Mouse (Mus musculus) gastrocnemius, postnatal 14 days (tissue): ENCODE data around the gene Mtpn. TPM values are rescaled to one million over a fixed set of nuclear protein-coding genes. Genes with fewer than 3 reads are reported as not detected.

Source experiments
- DNase-seq: peaks from one replicate; pipeline ENCODE4 v3.0.0; 2021; ENCODE audit warnings: mixed read lengths
- intact Hi-C: fragments of 180-260 bp; cut with DNase I; formaldehyde crosslinking; loops from one replicate; pipeline ENCODE4 v1.15.1; 2025; ENCODE audit warnings: low total_unique reads
- long read RNA-seq, 2 experiments: library from polyadenylated mRNA; stranded (forward); transcript quantifications; one replicate each; pipeline ENCODE4 v2.0.0; 2021
- total RNA-seq, 2 experiments: library from RNA; stranded (reverse); gene quantifications; 2 replicates each; pipeline ENCODE4 v1.2.3; 2021

Mtpn gene
- 10 to 100 TPM; 30.0 to 37.1 TPM for total RNA-seq
- long read RNA-seq, experiment 1, transcript Mtpn-201 (4 exons, 3,960 nt): major isoform, 13 of 14 reads
- long read RNA-seq, experiment 1, partial matches to known transcripts: 0 of 14 reads
- long read RNA-seq, experiment 1, other reads (novel, unspliced or antisense): 1 of 14 reads
- long read RNA-seq, experiment 2, transcript Mtpn-201 (4 exons, 3,960 nt): major isoform, 20 of 23 reads
- long read RNA-seq, experiment 2, partial matches to known transcripts: 3 of 23 reads
- long read RNA-seq, experiment 2, other reads (novel, unspliced or antisense): 0 of 23 reads

- peak; percentile 99 for DNase-seq
- intact Hi-C loops: no loop called here
These were observed at the start of gene Mtpn for GRCm38 (mm10) chr6:35539304-35540009. TSS of gene Mtpn (minus strand) at chr6:35539888.

DNA sequence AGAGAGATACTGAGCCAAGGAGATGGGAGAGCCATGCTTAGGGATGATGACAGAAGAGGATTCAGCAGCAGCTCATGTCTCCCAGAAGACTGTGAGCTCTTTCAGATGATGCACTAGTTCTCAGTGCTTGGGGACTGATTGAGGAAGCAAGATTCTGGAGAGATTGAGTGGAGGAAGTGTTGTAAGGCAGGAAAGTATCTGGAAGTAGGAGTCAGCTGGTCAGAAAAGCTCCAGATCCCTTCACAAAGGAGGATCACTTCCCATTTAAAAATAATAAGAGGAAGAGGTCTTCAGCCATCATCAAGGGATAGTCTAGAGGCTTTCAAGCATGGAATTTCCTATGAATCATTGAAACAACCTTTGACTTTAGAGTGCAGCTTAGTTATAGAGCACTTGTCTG is 29.0 kb upstream of the Mtpn start:
- no peak for DNase-seq
- intact Hi-C loops: loop anchor here (10.0 kb wide), 1 partner anchor 184 kb away; no protein-coding TSS in a partner anchor

GRCm38 (mm10) chr6:35567755-35568154 is 28.1 kb upstream of the Mtpn start:
- peak; percentile 5 for DNase-seq
- intact Hi-C loops: loop anchor here (10.0 kb wide), 1 partner anchor 183 kb away; no protein-coding TSS in a partner anchor

GRCm38 (mm10) chr6:35559950-35560349 is 20.3 kb upstream of the Mtpn start:
- DNase-seq: no peak
- intact Hi-C loops: loop anchor here (10.0 kb wide), 1 partner anchor 175 kb away; no protein-coding TSS in a partner anchor

GRCm38 (mm10) chr6:35544352-35544751 is 4.7 kb upstream of the Mtpn start:
- intact Hi-C loops: no loop called here

GRCm38 (mm10) chr6:35542656-35543400 is 3.1 kb upstream of the Mtpn start:
- no peak for DNase-seq
- intact Hi-C loops: no loop called here

More at GRCm38 (mm10) chr6:35544352-35544751, 4.7 kb upstream of the Mtpn start:
- no peak for DNase-seq

DNA sequence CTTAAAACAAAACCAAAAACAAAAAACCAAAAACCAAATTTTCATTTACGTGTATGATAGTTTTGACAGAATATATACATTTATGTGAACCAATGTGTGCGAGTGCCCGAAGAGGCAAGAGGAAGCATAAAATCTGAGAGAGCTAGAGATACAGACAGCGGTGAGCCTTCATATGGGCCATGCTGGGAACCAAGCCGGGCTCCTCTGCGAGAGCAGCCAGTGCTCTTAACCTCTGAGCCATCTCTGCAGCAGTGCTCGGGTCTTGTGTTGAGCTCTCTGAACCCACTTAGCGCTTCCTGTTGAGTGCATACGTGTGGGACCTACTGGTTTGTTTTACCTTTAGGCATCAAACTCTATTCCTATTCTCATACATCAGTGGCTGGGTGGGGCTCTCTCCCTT is 689 bp upstream of the Mtpn start:
- intact Hi-C loops: no loop called here
- no peak for DNase-seq

GRCm38 (mm10) chr6:35538757-35539303 is 858 bp downstream of the Mtpn start:
- intact Hi-C loops: no loop called here

GRCm38 (mm10) chr6:35536021-35536420 is 3.7 kb downstream of the Mtpn start:
- intact Hi-C loops: no loop called here
- DNase-seq: no peak

More at GRCm38 (mm10) chr6:35538757-35539303, 858 bp downstream of the Mtpn start:
- DNase-seq: no peak

DNA sequence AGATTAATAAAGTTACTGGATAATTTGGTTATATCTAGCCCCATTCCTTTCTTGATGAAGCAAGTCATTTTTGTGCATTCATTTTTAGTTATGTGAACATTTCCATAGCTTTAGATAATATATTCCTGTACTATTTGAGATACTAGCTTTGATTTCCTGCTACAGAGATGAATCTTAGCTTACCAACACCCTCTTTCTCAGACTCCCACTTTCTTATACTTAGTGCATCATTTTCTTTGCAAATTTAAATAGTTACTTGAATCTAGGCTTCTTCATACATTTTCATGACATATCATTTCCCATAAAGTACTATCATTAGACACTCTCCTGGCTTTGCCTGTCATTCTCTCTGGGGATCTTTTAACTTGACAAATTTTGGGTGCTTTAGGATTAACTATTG is 26.3 kb downstream of the Mtpn start:
- intact Hi-C loops: no loop called here

DNA sequence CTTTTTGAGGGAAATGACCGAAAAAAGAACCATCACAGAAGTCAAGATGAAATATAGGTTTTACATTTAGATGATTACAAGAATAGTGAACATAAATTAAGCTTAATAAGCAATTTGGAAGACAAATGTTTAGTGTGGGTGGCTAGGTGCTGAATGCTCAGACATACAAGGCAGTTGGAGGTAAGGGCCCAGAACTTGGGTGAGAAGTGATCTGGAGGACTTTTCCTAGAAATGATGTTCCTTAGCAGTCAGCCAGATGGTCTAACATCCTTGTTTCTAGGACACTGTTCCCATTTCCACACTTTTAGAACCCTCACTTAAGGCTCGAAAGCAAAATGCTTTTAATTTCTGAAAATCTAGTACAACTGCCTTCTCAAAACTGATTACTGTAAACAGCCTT is 34.9 kb downstream of the Mtpn start:
- DNase-seq: no peak
- intact Hi-C loops: no loop called here

More for the DNA sequence above, 26.3 kb downstream of the Mtpn start:
- DNase-seq: no peak

DNA sequence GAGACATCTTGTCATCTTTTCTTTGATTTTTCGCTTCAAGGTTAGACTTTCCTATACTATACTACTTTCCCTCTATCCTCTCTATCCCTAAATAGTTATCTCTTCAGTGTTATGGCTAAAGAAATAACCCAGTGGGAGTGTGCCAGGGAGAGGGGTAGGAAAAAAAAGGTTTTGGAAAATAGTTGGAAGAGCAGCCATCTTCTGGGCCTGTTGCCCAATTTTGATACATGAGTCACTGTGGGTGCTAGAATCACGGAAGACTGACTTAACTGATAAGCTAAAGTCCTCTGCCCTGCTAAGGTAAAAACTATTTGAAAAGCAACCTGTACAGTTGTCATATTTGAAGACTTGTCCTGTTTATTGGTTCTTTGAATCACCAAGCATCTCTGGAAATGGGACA is 36.8 kb downstream of the Mtpn start:
- intact Hi-C loops: no loop called here
- DNase-seq: no peak

GRCm38 (mm10) chr6:35499978-35500667 is 39.6 kb downstream of the Mtpn start:
- DNase-seq: no peak
- intact Hi-C loops: no loop called here

GRCm38 (mm10) chr6:35497406-35497805 is 42.3 kb downstream of the Mtpn start:
- DNase-seq: no peak
- intact Hi-C loops: no loop called here

- no peak for DNase-seq
- intact Hi-C loops: no loop called here
These were observed 45.8 kb downstream of the Mtpn start for GRCm38 (mm10) chr6:35493851-35494250.

DNA sequence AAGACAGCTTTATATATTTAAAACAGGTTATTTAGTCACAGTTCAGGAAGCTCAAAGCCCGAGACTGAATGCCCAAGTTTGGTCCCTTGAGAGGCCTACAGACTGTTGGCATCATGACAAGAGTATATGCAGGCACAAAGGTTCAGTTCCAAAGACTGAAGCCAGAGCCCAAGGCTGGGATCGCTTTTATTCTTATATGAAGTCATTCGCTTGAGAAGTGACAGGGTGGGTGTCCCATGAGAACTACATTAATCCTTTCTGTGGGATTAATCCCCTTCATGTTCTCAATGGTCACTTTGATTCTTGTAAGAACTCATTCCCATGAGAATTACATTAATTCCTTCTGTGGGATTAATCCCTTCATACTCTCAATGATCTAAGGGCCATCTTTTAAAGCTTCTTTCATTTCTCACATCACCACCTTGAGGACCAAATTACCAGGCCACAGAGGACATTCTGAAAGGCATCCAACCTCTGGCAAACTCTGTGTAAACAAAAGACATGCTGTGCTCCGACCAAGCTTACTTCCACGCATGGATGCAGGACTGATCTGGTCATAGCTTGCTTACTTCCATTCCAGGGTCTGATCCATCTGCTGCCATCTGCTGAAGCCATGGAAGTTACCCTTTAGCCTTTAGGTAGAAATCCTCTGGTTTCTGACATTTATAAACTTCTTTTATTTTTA is 59.9 kb downstream of the Mtpn start:
- DNase-seq: no peak
- intact Hi-C loops: no loop called here

- intact Hi-C loops: no loop called here
- no peak for DNase-seq
These were observed 62.9 kb downstream of the Mtpn start for GRCm38 (mm10) chr6:35476830-35477229.

GRCm38 (mm10) chr6:35463450-35464395 is 76.0 kb downstream of the Mtpn start:
- no peak for DNase-seq
- intact Hi-C loops: no loop called here
